Mouse (Mus musculus) heart, embryonic 11.5 days (tissue): ENCODE measurements around the gene Zic4. TPM values are rescaled to one million over a fixed set of nuclear protein-coding genes. Genes with fewer than 3 reads are reported as not detected.

Source experiments
- ATAC-seq: fragments of 200-750 bp; cut with Nextera tagmentation; replicated peaks from 2 replicates; pipeline ENCODE4 v1.8.0; 2017; ENCODE audit warnings: moderate library complexity; ENCODE audit not compliant: insufficient number of reproducible peaks, low FRiP score, low TSS enrichment
- H3K27ac ChIP-seq: fragments of 300-500 bp; sonication (generic); 2 replicates; pipeline ENCODE4 v1.5.1; 2014; ENCODE audit warnings: mild to moderate bottlenecking, low read depth, low read length
- H3K27me3 ChIP-seq: fragments of 300-500 bp; sonication (generic); 2 replicates; pipeline ENCODE4 v1.6.1; 2014; ENCODE audit warnings: mild to moderate bottlenecking, low read length, mixed read lengths; ENCODE audit not compliant: control insufficient read depth, insufficient read depth
- H3K36me3 ChIP-seq: fragments of 300-500 bp; sonication (generic); 2 replicates; pipeline ENCODE4 v1.6.1; 2014; ENCODE audit warnings: mild to moderate bottlenecking, low read length, moderate library complexity, mixed read lengths; ENCODE audit not compliant: control insufficient read depth, insufficient read depth
- H3K4me1 ChIP-seq: fragments of 300-500 bp; sonication (generic); 2 replicates; pipeline ENCODE4 v1.6.1; 2014; ENCODE audit warnings: low read length; ENCODE audit not compliant: control insufficient read depth, insufficient read depth
- H3K4me2 ChIP-seq: fragments of 300-500 bp; sonication (generic); 2 replicates; pipeline ENCODE4 v1.6.1; 2014; ENCODE audit warnings: mild to moderate bottlenecking, moderate library complexity
- H3K4me3 ChIP-seq: fragments of 300-500 bp; sonication (generic); 2 replicates; pipeline ENCODE4 v1.5.1; 2014; ENCODE audit warnings: low read depth, low read length
- H3K9ac ChIP-seq: fragments of 300-500 bp; sonication (generic); 2 replicates; pipeline ENCODE4 v1.6.1; 2014; ENCODE audit warnings: mild to moderate bottlenecking, low read depth, low read length, moderate library complexity
- H3K9me3 ChIP-seq: fragments of 300-500 bp; sonication (generic); replicated peaks from 2 replicates; pipeline ENCODE4 v1.6.1; 2016; ENCODE audit warnings: low read length; ENCODE audit not compliant: control insufficient read depth
- WGBS: fragments of 180-500 bp; shearing (Covaris S2); extraction: QIAGEN DNeasy Blood & Tissue Kit; methylation state at CpG from one replicate; pipeline ENCODE4 v1.1.7; 2014; ENCODE audit not compliant: insufficient replicate concordance; 5-methylcytosine and 5-hydroxymethylcytosine counted together
- polyA plus RNA-seq: library from polyadenylated mRNA; unstranded; fragments of >200 nt; fragmentation: Nextera tagmentation; extraction: Ambion mirVana; gene quantifications from 2 replicates; pipeline ENCODE4 v1.2.1, GENCODE M21; 2014

Gene Zic4
- polyA plus RNA-seq, 1 experiment from 2014 or later, result not detected

- WGBS, result under 1% methylated on average over 17 of the region's 18 CpGs
These were observed 4.2 kb downstream of the Zic4 start for GRCm38 (mm10) chr9:91366226-91366998.

GRCm38 (mm10) chr9:91366999-91367811, 5.0 kb downstream of the Zic4 start:
- peaks cover 85% of the 10 kb centered on the region for H3K27me3 ChIP-seq
- H3K4me3 ChIP-seq, result no peak overlapping the region
- H3K36me3 ChIP-seq, result no peaks in the 10 kb centered on the region
- no peak overlapping the region for H3K4me2 ChIP-seq
- H3K9ac ChIP-seq, result no peak overlapping the region
- H3K27ac ChIP-seq, result no peak overlapping the region
- 1% methylated on average over 30 of the region's 30 CpGs for WGBS
- ATAC-seq, result no peak
- no peaks in the 10 kb centered on the region for H3K9me3 ChIP-seq
- peaks cover 1% of the 10 kb centered on the region; the same call in 1 of the 2 replicates for H3K4me1 ChIP-seq

More at GRCm38 (mm10) chr9:91366226-91366998, 4.2 kb downstream of the Zic4 start:
- H3K9ac ChIP-seq, result no peak overlapping the region
- no peak overlapping the region for H3K4me2 ChIP-seq
- H3K27ac ChIP-seq, result no peak overlapping the region
- no peaks in the 10 kb centered on the region for H3K9me3 ChIP-seq
- no peaks in the 10 kb centered on the region for H3K36me3 ChIP-seq
- peaks cover 3% of the 10 kb centered on the region; the same call in 1 of the 2 replicates for H3K4me1 ChIP-seq
- H3K27me3 ChIP-seq, result peaks cover 85% of the 10 kb centered on the region
- no peak overlapping the region for H3K4me3 ChIP-seq
- ATAC-seq, result no peak

GRCm38 (mm10) chr9:91368150-91368549, 5.9 kb downstream of the Zic4 start:
- Histone ChIP-seq H3K9ac (no peak overlapping the region), H3K9me3 (no peaks in the 10 kb centered on the region), H3K27ac (no peak overlapping the region), H3K36me3 (no peaks in the 10 kb centered on the region), H3K4me2 (no peak overlapping the region), H3K27me3 (peaks cover 85% of the 10 kb centered on the region), H3K4me3 (no peak overlapping the region), H3K4me1 (no peaks in the 10 kb centered on the region)
- 1% methylated on average over 3 of the region's 3 CpGs for WGBS
- no peak for ATAC-seq

GRCm38 (mm10) chr9:91368946-91369292, 6.7 kb downstream of the Zic4 start:
- H3K27ac ChIP-seq, result no peak overlapping the region
- H3K4me2 ChIP-seq, result no peak overlapping the region
- no peaks in the 10 kb centered on the region for H3K9me3 ChIP-seq
- no peak overlapping the region for H3K9ac ChIP-seq
- 2% methylated on average over 13 of the region's 13 CpGs for WGBS
- no peak for ATAC-seq
- H3K27me3 ChIP-seq, result peaks cover 85% of the 10 kb centered on the region
- no peaks in the 10 kb centered on the region for H3K36me3 ChIP-seq
- no peak overlapping the region for H3K4me3 ChIP-seq
- no peaks in the 10 kb centered on the region for H3K4me1 ChIP-seq

- peaks cover 85% of the 10 kb centered on the region for H3K27me3 ChIP-seq
- no peaks in the 10 kb centered on the region for H3K4me1 ChIP-seq
- H3K9me3 ChIP-seq, result no peaks in the 10 kb centered on the region
- no peak overlapping the region for H3K4me3 ChIP-seq
- H3K4me2 ChIP-seq, result no peak overlapping the region
- H3K9ac ChIP-seq, result no peak overlapping the region
- no peak for ATAC-seq
- 2% methylated on average over 26 of the region's 26 CpGs for WGBS
- no peaks in the 10 kb centered on the region for H3K36me3 ChIP-seq
- no peak overlapping the region for H3K27ac ChIP-seq
These were observed 7.2 kb downstream of the Zic4 start for GRCm38 (mm10) chr9:91369293-91369991.

GRCm38 (mm10) chr9:91370191-91370708, 8.0 kb downstream of the Zic4 start:
- Histone ChIP-seq H3K27ac (no peak overlapping the region), H3K27me3 (peaks cover 84% of the 10 kb centered on the region), H3K9ac (no peak overlapping the region), H3K4me1 (no peaks in the 10 kb centered on the region), H3K4me2 (no peak overlapping the region), H3K4me3 (no peak overlapping the region), H3K9me3 (no peaks in the 10 kb centered on the region), H3K36me3 (no peaks in the 10 kb centered on the region)
- ATAC-seq, result no peak
- WGBS, result 15% methylated on average over 6 of the region's 6 CpGs

- Histone ChIP-seq H3K36me3 (no peaks in the 10 kb centered on the region), H3K4me3 (no peak overlapping the region), H3K27me3 (peaks cover 84% of the 10 kb centered on the region), H3K9ac (no peak overlapping the region), H3K27ac (no peak overlapping the region), H3K4me2 (no peak overlapping the region), H3K9me3 (no peaks in the 10 kb centered on the region), H3K4me1 (no peaks in the 10 kb centered on the region)
- ATAC-seq, result no peak
These were observed 8.8 kb downstream of the Zic4 start for GRCm38 (mm10) chr9:91371011-91371410.

- H3K4me3 ChIP-seq, result no peak overlapping the region
- H3K9ac ChIP-seq, result no peak overlapping the region
- no peak overlapping the region for H3K27ac ChIP-seq
- 16% methylated on average over 4 of the region's 4 CpGs for WGBS
- H3K27me3 ChIP-seq, result peaks cover 90% of the 10 kb centered on the region
- no peak for ATAC-seq
- H3K36me3 ChIP-seq, result no peaks in the 10 kb centered on the region
- no peaks in the 10 kb centered on the region for H3K4me1 ChIP-seq
- no peaks in the 10 kb centered on the region for H3K9me3 ChIP-seq
- H3K4me2 ChIP-seq, result no peak overlapping the region
These were observed 9.4 kb downstream of the Zic4 start for GRCm38 (mm10) chr9:91371608-91372007.
